Mouse (Mus musculus): ENCODE measurements at regions not wholly inside any gene's neighbourhood (a gene's known extent, or its start where the extent isn't known, plus 50 kb on each side); places are given as distances from the start of the nearest gene placed in this dataset.

- Histone ChIP-seq H3K4me3 (ENCODE audit: extremely low read depth, insufficient read depth, insufficient read length) (no peak overlapping the region), H3K27ac (ENCODE audit: insufficient read depth, low read length) (no peak overlapping the region), H3K36me3 (ENCODE audit: control insufficient read depth, insufficient read depth, low read length) (no peaks in the 10 kb centered on the region), H3K27me3 (ENCODE audit: control insufficient read depth, insufficient read depth, low read length) (no peaks in the 10 kb centered on the region), H3K4me1 (ENCODE audit: control insufficient read depth, insufficient read depth, insufficient read length) (no peaks in the 10 kb centered on the region)
- 83% methylated on average over 7 of the region's 7 CpGs for WGBS
- TF ChIP-seq POLR2A (IDR thresholded peaks at IDR 0.05; ENCODE audit: low read depth, low read length) = no peak
- TF ChIP-seq CTCF (IDR thresholded peaks at IDR 0.05; ENCODE audit: extremely low read depth, insufficient read depth, insufficient read length, insufficient replicate concordance) = no peak
- DNase-seq (ENCODE audit: low read depth in 1 of 2, low spot score in 2 of 2) = no peak
These were observed 177.4 kb upstream of the Satb2 start for GRCm38 (mm10) chr1:57155869-57156268.

GRCm38 (mm10) chr1:57164443-57164842, 186.0 kb upstream of the Satb2 start:
- Histone ChIP-seq H3K27ac (ENCODE audit: insufficient read depth, low read length) (no peak overlapping the region), H3K4me3 (ENCODE audit: extremely low read depth, insufficient read depth, insufficient read length) (no peak overlapping the region), H3K4me1 (ENCODE audit: control insufficient read depth, insufficient read depth, insufficient read length) (no peaks in the 10 kb centered on the region), H3K36me3 (ENCODE audit: control insufficient read depth, insufficient read depth, low read length) (no peaks in the 10 kb centered on the region), H3K27me3 (ENCODE audit: control insufficient read depth, insufficient read depth, low read length) (no peaks in the 10 kb centered on the region)
- 96% methylated on average over 1 of the region's 1 CpGs for WGBS
- TF ChIP-seq POLR2A (IDR thresholded peaks at IDR 0.05; ENCODE audit: low read depth, low read length) (no peak), CTCF (IDR thresholded peaks at IDR 0.05; ENCODE audit: extremely low read depth, insufficient read depth, insufficient read length, insufficient replicate concordance) (no peak)
- no peak for DNase-seq (ENCODE audit: low read depth in 1 of 2, low spot score in 2 of 2)

GRCm38 (mm10) chr1:57174289-57174890, 195.9 kb upstream of the Satb2 start:
- 75% methylated on average over 10 of the region's 10 CpGs for WGBS
- H3K27ac ChIP-seq (ENCODE audit: insufficient read depth, low read length) = no peak overlapping the region
- no peaks in the 10 kb centered on the region for H3K27me3 ChIP-seq (ENCODE audit: control insufficient read depth, insufficient read depth, low read length)
- DNase-seq (ENCODE audit: low read depth in 1 of 2, low spot score in 2 of 2) = no peak
- TF ChIP-seq CTCF (IDR thresholded peaks at IDR 0.05; ENCODE audit: extremely low read depth, insufficient read depth, insufficient read length, insufficient replicate concordance) = no peak
- TF ChIP-seq POLR2A (IDR thresholded peaks at IDR 0.05; ENCODE audit: low read depth, low read length) = no peak
- no peaks in the 10 kb centered on the region for H3K36me3 ChIP-seq (ENCODE audit: control insufficient read depth, insufficient read depth, low read length)
- no peaks in the 10 kb centered on the region for H3K4me1 ChIP-seq (ENCODE audit: control insufficient read depth, insufficient read depth, insufficient read length)
- H3K4me3 ChIP-seq (ENCODE audit: extremely low read depth, insufficient read depth, insufficient read length) = no peak overlapping the region

DNA sequence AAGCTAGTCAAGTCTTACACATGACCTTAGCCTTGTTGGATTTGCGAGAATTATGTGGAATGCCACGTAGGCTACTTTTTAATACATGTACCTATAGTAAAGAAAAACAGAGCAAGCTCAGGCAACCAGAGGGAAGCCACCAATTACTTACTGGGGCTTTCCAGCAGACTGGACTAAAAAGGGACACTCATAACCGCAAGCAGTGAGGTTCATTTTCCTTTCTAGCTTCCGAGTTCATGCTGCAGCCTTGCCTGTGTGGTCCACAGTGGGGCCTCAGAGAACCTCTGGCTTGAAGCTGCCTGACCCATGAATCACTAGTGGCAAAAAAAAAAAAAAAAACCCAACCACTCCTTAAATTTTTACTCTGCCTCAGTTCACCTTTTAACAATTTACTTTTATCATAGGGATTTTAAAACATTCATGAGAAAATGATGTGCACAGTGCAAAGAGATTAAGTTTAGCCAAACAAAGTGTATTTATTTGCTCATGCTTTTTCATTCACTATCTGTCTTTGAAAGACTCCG, 188.6 kb upstream of the 1700066M21Rik start:
- 86% methylated on average over 5 of the region's 5 CpGs for WGBS

DNA sequence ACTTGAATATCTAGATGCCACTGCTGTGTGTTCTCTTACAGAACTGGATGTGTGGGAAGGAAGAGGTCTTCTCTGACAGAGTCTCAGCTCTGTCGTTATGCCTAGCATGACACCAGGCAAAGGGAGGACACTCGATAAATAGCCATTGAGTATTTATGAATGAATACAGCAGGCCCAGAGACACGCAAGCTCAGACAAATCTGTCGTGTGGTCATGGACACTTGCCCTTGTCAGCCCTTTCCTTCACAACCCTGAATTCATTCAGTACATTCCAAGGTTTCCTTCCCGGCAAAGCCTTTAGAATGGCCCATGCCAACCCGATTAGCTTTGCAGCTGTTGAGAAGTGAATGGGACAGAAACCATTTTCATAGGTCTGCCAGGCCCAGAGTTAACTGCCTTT, 176.1 kb upstream of the 1700066M21Rik start:
- WGBS = 78% methylated on average over 6 of the region's 6 CpGs
- H3K4me3 ChIP-seq (ENCODE audit: extremely low read depth, insufficient read depth, insufficient read length) = no peak overlapping the region
- no peak for TF ChIP-seq POLR2A (IDR thresholded peaks at IDR 0.05; ENCODE audit: low read depth, low read length)
- no peak for TF ChIP-seq CTCF (IDR thresholded peaks at IDR 0.05; ENCODE audit: extremely low read depth, insufficient read depth, insufficient read length, insufficient replicate concordance)
- no peak for DNase-seq (ENCODE audit: low read depth in 1 of 2, low spot score in 2 of 2)
- no peak overlapping the region for H3K27ac ChIP-seq (ENCODE audit: insufficient read depth, low read length)
- 0 out of 2 replicates have a peak, but pooled peaks cover 1% of the 10 kb centered on the region for H3K27me3 ChIP-seq (ENCODE audit: control insufficient read depth, insufficient read depth, low read length)
- no peaks in the 10 kb centered on the region for H3K36me3 ChIP-seq (ENCODE audit: control insufficient read depth, insufficient read depth, low read length)
- no peaks in the 10 kb centered on the region for H3K4me1 ChIP-seq (ENCODE audit: control insufficient read depth, insufficient read depth, insufficient read length)

More for the DNA sequence above, 188.6 kb upstream of the 1700066M21Rik start:
- H3K4me3 ChIP-seq (ENCODE audit: extremely low read depth, insufficient read depth, insufficient read length) = no peak overlapping the region
- no peaks in the 10 kb centered on the region for H3K36me3 ChIP-seq (ENCODE audit: control insufficient read depth, insufficient read depth, low read length)
- no peaks in the 10 kb centered on the region for H3K4me1 ChIP-seq (ENCODE audit: control insufficient read depth, insufficient read depth, insufficient read length)
- no peak overlapping the region for H3K27ac ChIP-seq (ENCODE audit: insufficient read depth, low read length)
- DNase-seq (ENCODE audit: low read depth in 1 of 2, low spot score in 2 of 2) = no peak
- TF ChIP-seq POLR2A (IDR thresholded peaks at IDR 0.05; ENCODE audit: low read depth, low read length) (no peak), CTCF (IDR thresholded peaks at IDR 0.05; ENCODE audit: extremely low read depth, insufficient read depth, insufficient read length, insufficient replicate concordance) (no peak)
- H3K27me3 ChIP-seq (ENCODE audit: control insufficient read depth, insufficient read depth, low read length) = no peaks in the 10 kb centered on the region

GRCm38 (mm10) chr1:57204331-57204730, 173.1 kb upstream of the 1700066M21Rik start:
- no peak for DNase-seq (ENCODE audit: low read depth in 1 of 2, low spot score in 2 of 2)
- WGBS = 70% methylated on average over 3 of the region's 3 CpGs
- Histone ChIP-seq H3K27ac (ENCODE audit: insufficient read depth, low read length) (no peak overlapping the region), H3K36me3 (ENCODE audit: control insufficient read depth, insufficient read depth, low read length) (no peaks in the 10 kb centered on the region), H3K4me3 (ENCODE audit: extremely low read depth, insufficient read depth, insufficient read length) (no peak overlapping the region), H3K4me1 (ENCODE audit: control insufficient read depth, insufficient read depth, insufficient read length) (no peaks in the 10 kb centered on the region), H3K27me3 (ENCODE audit: control insufficient read depth, insufficient read depth, low read length) (0 out of 2 replicates have a peak, but pooled peaks cover 1% of the 10 kb centered on the region)
- TF ChIP-seq POLR2A (IDR thresholded peaks at IDR 0.05; ENCODE audit: low read depth, low read length) = no peak
- TF ChIP-seq CTCF (IDR thresholded peaks at IDR 0.05; ENCODE audit: extremely low read depth, insufficient read depth, insufficient read length, insufficient replicate concordance) = no peak

All from spleen, adult 2 months (tissue).